Mouse (Mus musculus) neural tube, embryonic 12.5 days (tissue): ENCODE measurements around the gene Ak2. TPM values are rescaled to one million over a fixed set of nuclear protein-coding genes. Genes with fewer than 3 reads are reported as not detected.

ENCODE experiments used
- ATAC-seq: fragments of 200-750 bp; cut with Nextera tagmentation; 2 replicates; pipeline ENCODE4 v1.8.0; 2017; ENCODE audit warnings: low read depth, mild to moderate bottlenecking, moderate TSS enrichment, moderate library complexity; ENCODE audit not compliant: low FRiP score
- H3K27ac ChIP-seq: fragments of 300-500 bp; sonication (generic); 2 replicates; pipeline ENCODE4 v1.5.1; 2016
- H3K27me3 ChIP-seq: fragments of 300-500 bp; sonication (generic); replicated peaks from 2 replicates; pipeline ENCODE4 v1.6.1; 2016; ENCODE audit warnings: mild to moderate bottlenecking
- H3K36me3 ChIP-seq: fragments of 300-500 bp; sonication (generic); 2 replicates; pipeline ENCODE4 v1.6.1; 2016; ENCODE audit warnings: mild to moderate bottlenecking
- H3K4me1 ChIP-seq: fragments of 300-500 bp; sonication (generic); 2 replicates; pipeline ENCODE4 v1.6.1; 2016
- H3K4me2 ChIP-seq: fragments of 300-500 bp; sonication (generic); replicated peaks from 2 replicates; pipeline ENCODE4 v1.6.1; 2016; ENCODE audit warnings: mild to moderate bottlenecking
- H3K4me3 ChIP-seq: fragments of 300-500 bp; sonication (generic); 2 replicates; pipeline ENCODE4 v1.5.1; 2016
- H3K9ac ChIP-seq: fragments of 300-500 bp; sonication (generic); 2 replicates; pipeline ENCODE4 v1.6.1; 2016; ENCODE audit warnings: mild to moderate bottlenecking
- H3K9me3 ChIP-seq: fragments of 300-500 bp; sonication (generic); 2 replicates; pipeline ENCODE4 v1.6.1; 2016; ENCODE audit warnings: mild to moderate bottlenecking
- WGBS: fragments of 180-500 bp; shearing (Covaris S2); methylation state at CpG from one replicate; pipeline ENCODE4 v1.1.7; 2016; 5-methylcytosine and 5-hydroxymethylcytosine counted together
- polyA plus RNA-seq: library from polyadenylated mRNA; unstranded; fragments of >200 nt; fragmentation: Nextera tagmentation; extraction: Ambion mirVana; gene quantifications from 2 replicates; pipeline ENCODE4 v1.2.1, GENCODE M21; 2016

Gene Ak2
- polyA plus RNA-seq = 124 and 127 TPM in 2 replicates

DNA sequence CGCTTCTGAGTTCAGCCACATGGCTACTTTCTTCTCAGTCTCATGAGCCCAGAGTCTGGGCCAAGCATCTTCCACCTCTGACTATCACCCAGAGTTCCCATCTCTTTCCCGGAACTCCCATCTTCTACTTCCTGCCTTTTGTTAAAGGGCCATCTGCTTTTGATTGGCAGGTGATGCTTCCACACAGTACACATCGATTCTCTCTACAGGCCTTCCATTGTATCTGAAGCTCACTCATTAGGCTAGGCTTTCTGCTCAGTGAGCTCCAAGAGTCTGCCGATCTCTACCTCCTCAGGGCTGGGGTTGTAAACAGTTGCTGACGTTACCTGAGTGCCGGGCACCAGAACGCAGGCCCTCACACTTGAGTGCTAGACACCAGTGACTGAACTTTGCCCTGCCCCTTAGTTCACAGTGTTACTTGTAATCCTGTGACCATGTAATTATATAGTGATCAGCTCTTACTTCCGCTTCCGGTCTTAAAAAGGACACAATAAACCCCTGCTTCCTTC is at the start of gene Ak2:
Ak2 (plus strand) TSS at position 459 of the 509 bp plus-strand sequence.
- no peak for ATAC-seq
- peaks cover 18% of the 10 kb centered on the region for H3K4me1 ChIP-seq
- peak within 1 kb of the TSS; percentile 93 for H3K4me2 ChIP-seq
- 0 out of 2 replicates have a peak, but pooled peaks cover 4% of the 10 kb centered on the region for H3K27me3 ChIP-seq
- no peak within 1 kb of the TSS for H3K27ac ChIP-seq
- H3K9me3 ChIP-seq = no peaks in the 10 kb centered on the region
- H3K36me3 ChIP-seq = no peaks in the 10 kb centered on the region
- WGBS = 95% methylated on average over 9 of the region's 9 CpGs
- no peak within 1 kb of the TSS for H3K9ac ChIP-seq
- H3K4me3 ChIP-seq = 0 out of 2 replicates have a peak within 1 kb of the TSS, but pooled peaks have one; percentile 82

DNA sequence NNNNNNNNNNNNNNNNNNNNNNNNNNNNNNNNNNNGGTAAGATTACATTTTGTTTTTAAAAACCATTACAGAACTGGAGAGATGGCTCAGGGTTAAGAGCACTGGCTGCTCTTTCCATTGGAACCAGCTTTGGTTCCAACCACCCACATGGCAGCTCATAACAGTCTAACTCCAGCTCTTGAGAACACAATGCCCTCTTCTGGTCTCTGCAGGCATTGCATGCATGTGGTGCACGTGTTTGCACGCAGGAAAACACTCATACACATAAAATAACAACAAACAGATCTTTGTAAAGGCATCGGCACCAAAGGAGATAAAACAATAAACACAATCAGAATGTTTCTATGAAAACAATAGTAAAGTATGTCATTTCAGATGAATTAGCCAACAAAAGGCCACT is 49.4 kb upstream of the Ak2 start:
- Histone ChIP-seq H3K9ac (no peak overlapping the region), H3K4me2 (no peak overlapping the region), H3K27me3 (no peaks in the 10 kb centered on the region), H3K36me3 (no peaks in the 10 kb centered on the region), H3K4me1 (peaks cover under 1% of the 10 kb centered on the region; the same call in 1 of the 2 replicates), H3K9me3 (no peaks in the 10 kb centered on the region; the same call in 1 of the 2 replicates), H3K4me3 (no peak overlapping the region), H3K27ac (no peak overlapping the region)
- 47% methylated on average over 3 of the region's 3 CpGs for WGBS
- ATAC-seq = no peak

- H3K4me2 ChIP-seq = no peak overlapping the region
- peaks cover 3% of the 10 kb centered on the region; the same call in 1 of the 2 replicates for H3K4me1 ChIP-seq
- no peaks in the 10 kb centered on the region for H3K27me3 ChIP-seq
- no peak for ATAC-seq
- no peak overlapping the region for H3K9ac ChIP-seq
- H3K27ac ChIP-seq = no peak overlapping the region
- no peaks in the 10 kb centered on the region for H3K36me3 ChIP-seq
- 82% methylated on average over 9 of the region's 9 CpGs for WGBS
- H3K9me3 ChIP-seq = no peaks in the 10 kb centered on the region; the same call in 1 of the 2 replicates
- no peak overlapping the region for H3K4me3 ChIP-seq
Observed at GRCm38 (mm10) chr4:128946736-128947135, 45.0 kb upstream of the Ak2 start.

GRCm38 (mm10) chr4:128947326-128947933 is 44.3 kb upstream of the Ak2 start:
- Histone ChIP-seq H3K4me3 (no peak overlapping the region; the same call in 1 of the 2 replicates), H3K9ac (no peak overlapping the region), H3K27me3 (no peaks in the 10 kb centered on the region), H3K4me1 (peaks cover 3% of the 10 kb centered on the region; the same call in 1 of the 2 replicates), H3K9me3 (no peaks in the 10 kb centered on the region), H3K27ac (no peak overlapping the region), H3K36me3 (no peaks in the 10 kb centered on the region), H3K4me2 (peak overlapping the region; percentile 27)
- WGBS = 19% methylated on average over 18 of the region's 18 CpGs
- ATAC-seq = no peak

- H3K9me3 ChIP-seq = no peaks in the 10 kb centered on the region
- 30% methylated on average over 6 of the region's 6 CpGs for WGBS
- no peak for ATAC-seq
Observed at GRCm38 (mm10) chr4:128948137-128948674, 43.6 kb upstream of the Ak2 start.

GRCm38 (mm10) chr4:128949470-128950005 is 42.2 kb upstream of the Ak2 start:
- Histone ChIP-seq H3K9ac (no peak overlapping the region), H3K27ac (no peak overlapping the region), H3K27me3 (no peaks in the 10 kb centered on the region), H3K4me2 (no peak overlapping the region), H3K36me3 (no peaks in the 10 kb centered on the region), H3K4me1 (peaks cover 3% of the 10 kb centered on the region; the same call in 1 of the 2 replicates), H3K4me3 (no peak overlapping the region), H3K9me3 (no peaks in the 10 kb centered on the region)
- ATAC-seq = no peak
- 42% methylated on average over 15 of the region's 15 CpGs for WGBS

More at GRCm38 (mm10) chr4:128948137-128948674, 43.6 kb upstream of the Ak2 start:
- no peak overlapping the region for H3K4me2 ChIP-seq
- no peak overlapping the region for H3K4me3 ChIP-seq
- peaks cover 3% of the 10 kb centered on the region; the same call in 1 of the 2 replicates for H3K4me1 ChIP-seq
- H3K36me3 ChIP-seq = no peaks in the 10 kb centered on the region
- no peaks in the 10 kb centered on the region for H3K27me3 ChIP-seq
- no peak overlapping the region for H3K27ac ChIP-seq
- no peak overlapping the region for H3K9ac ChIP-seq

DNA sequence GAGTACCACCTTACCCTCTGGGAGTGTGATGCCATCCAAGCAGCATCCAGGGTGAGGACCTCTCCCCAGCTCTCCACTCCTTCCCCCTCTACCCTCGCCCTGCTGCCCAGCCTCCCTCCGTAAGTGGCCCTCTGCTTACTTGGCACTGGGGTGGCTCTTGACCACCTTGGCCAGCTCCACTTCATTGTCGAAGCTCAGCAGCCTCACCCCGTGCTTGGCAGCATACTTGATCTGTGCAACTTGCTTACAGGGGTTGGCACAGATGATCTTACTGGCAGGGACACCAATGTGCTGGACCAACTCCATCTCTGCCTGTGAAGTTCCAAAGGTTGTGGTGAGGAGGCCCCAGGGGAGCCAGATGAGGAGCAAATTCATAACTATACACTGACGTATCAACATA is 41.3 kb upstream of the Ak2 start:
- Histone ChIP-seq H3K4me2 (no peak overlapping the region), H3K9me3 (no peaks in the 10 kb centered on the region), H3K36me3 (no peaks in the 10 kb centered on the region), H3K4me1 (peaks cover 6% of the 10 kb centered on the region; the same call in 1 of the 2 replicates), H3K9ac (no peak overlapping the region), H3K27me3 (no peaks in the 10 kb centered on the region), H3K4me3 (no peak overlapping the region), H3K27ac (no peak overlapping the region)
- WGBS = 89% methylated on average over 5 of the region's 5 CpGs
- ATAC-seq = no peak

- WGBS = 93% methylated on average over 5 of the region's 5 CpGs
- H3K27ac ChIP-seq = no peak overlapping the region
Observed at GRCm38 (mm10) chr4:128953851-128954250, 37.9 kb upstream of the Ak2 start.

GRCm38 (mm10) chr4:128957155-128957911 is 34.4 kb upstream of the Ak2 start:
- H3K4me1 ChIP-seq = peaks cover 13% of the 10 kb centered on the region
- ATAC-seq = peak; percentile 44; the same call in 1 of the 2 replicates

More at GRCm38 (mm10) chr4:128953851-128954250, 37.9 kb upstream of the Ak2 start:
- H3K4me3 ChIP-seq = no peak overlapping the region
- no peaks in the 10 kb centered on the region for H3K27me3 ChIP-seq
- no peaks in the 10 kb centered on the region for H3K9me3 ChIP-seq
- ATAC-seq = no peak
- no peak overlapping the region for H3K4me2 ChIP-seq
- H3K4me1 ChIP-seq = 0 out of 2 replicates have a peak, but pooled peaks cover 3% of the 10 kb centered on the region
- H3K36me3 ChIP-seq = no peaks in the 10 kb centered on the region
- H3K9ac ChIP-seq = no peak overlapping the region

GRCm38 (mm10) chr4:128958156-128958555 is 33.6 kb upstream of the Ak2 start:
- Histone ChIP-seq H3K4me3 (no peak overlapping the region), H3K9ac (no peak overlapping the region), H3K36me3 (no peaks in the 10 kb centered on the region), H3K4me1 (peaks cover 19% of the 10 kb centered on the region), H3K9me3 (no peaks in the 10 kb centered on the region), H3K27me3 (no peaks in the 10 kb centered on the region; the same call in 1 of the 2 replicates), H3K4me2 (no peak overlapping the region), H3K27ac (no peak overlapping the region)
- 88% methylated on average over 11 of the region's 11 CpGs for WGBS
- no peak for ATAC-seq

More at GRCm38 (mm10) chr4:128957155-128957911, 34.4 kb upstream of the Ak2 start:
- H3K36me3 ChIP-seq = no peaks in the 10 kb centered on the region
- H3K9me3 ChIP-seq = no peaks in the 10 kb centered on the region
- H3K27me3 ChIP-seq = no peaks in the 10 kb centered on the region; the same call in 1 of the 2 replicates
- H3K4me3 ChIP-seq = no peak overlapping the region
- no peak overlapping the region for H3K27ac ChIP-seq
- 44% methylated on average over 11 of the region's 11 CpGs for whole genome bisulfite sequencing
- no peak overlapping the region for H3K9ac ChIP-seq
- no peak overlapping the region for H3K4me2 ChIP-seq

DNA sequence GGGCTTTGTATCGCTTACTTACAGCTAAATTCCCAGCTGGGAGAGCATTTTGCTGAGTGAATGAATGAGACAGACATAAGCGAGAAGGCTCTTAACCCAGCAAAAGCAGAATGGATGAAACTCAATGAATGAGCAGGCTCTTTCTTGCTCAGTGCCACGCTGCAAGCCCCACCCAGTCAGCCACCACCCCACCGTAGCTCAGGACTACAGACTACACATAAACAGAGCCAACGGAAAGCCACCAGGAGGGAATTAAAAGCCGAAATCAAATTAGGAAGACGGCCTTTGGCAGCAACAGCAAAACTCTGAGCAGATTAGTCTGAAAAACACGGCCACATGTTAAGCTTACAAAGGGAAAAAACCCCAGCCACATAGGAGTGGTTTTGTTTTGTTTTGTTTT is 32.9 kb upstream of the Ak2 start:
- ATAC-seq = no peak
- no peaks in the 10 kb centered on the region for H3K9me3 ChIP-seq
- peaks cover 21% of the 10 kb centered on the region for H3K4me1 ChIP-seq
- WGBS = 75% methylated on average over 8 of the region's 8 CpGs
- no peaks in the 10 kb centered on the region for H3K36me3 ChIP-seq
- H3K27ac ChIP-seq = no peak overlapping the region
- H3K27me3 ChIP-seq = no peaks in the 10 kb centered on the region; the same call in 1 of the 2 replicates
- H3K4me3 ChIP-seq = no peak overlapping the region
- no peak overlapping the region for H3K9ac ChIP-seq
- H3K4me2 ChIP-seq = no peak overlapping the region
